Mouse (Mus musculus): ENCODE results near the gene Arl11.

Gene Arl11

DNA sequence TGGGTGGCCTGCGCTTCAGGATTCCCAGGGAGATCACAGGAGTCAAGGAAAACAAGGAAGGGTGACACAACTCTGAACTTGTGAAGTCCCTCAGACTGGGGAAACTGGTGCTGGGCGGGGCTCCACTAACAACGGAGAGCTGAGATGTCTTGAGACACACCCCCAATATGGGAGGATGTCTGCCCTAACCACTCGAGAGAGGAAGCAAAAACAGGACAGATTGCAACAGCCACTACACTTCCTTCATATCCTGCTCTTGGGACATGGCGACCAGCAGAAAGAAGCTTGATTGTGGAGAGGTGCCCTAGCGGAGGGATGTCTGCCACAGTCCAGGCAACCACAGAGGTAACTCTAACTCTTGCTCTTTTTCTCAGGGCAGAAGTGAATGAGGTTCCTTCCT is at the start of gene Arl11:
TSS of gene Arl11 (plus strand) at position 161 of the 400 bp plus-strand sequence.
- in situ Hi-C loops (cut with MboI; ENCODE audit: low pct_unique_long_range_greater_than_20kb in 1 of 2, low sequenced_read_pairs in 2 of 2, unreplicated experiment in 1 of 2), result no loop called here

GRCm38 (mm10) chr14:61267908-61268475 is 41.6 kb upstream of the Arl11 start:
- in situ Hi-C loops (cut with MboI; ENCODE audit: low pct_unique_long_range_greater_than_20kb in 1 of 2, low sequenced_read_pairs in 2 of 2, unreplicated experiment in 1 of 2), result no loop called here

GRCm38 (mm10) chr14:61274414-61275198 is 34.9 kb upstream of the Arl11 start:
- in situ Hi-C loops (cut with MboI; ENCODE audit: low pct_unique_long_range_greater_than_20kb in 1 of 2, low sequenced_read_pairs in 2 of 2, unreplicated experiment in 1 of 2), result no loop called here

- in situ Hi-C loops (cut with MboI; ENCODE audit: low pct_unique_long_range_greater_than_20kb in 1 of 2, low sequenced_read_pairs in 2 of 2, unreplicated experiment in 1 of 2), result no loop called here
Measured at GRCm38 (mm10) chr14:61277285-61277684, 32.3 kb upstream of the Arl11 start.

DNA sequence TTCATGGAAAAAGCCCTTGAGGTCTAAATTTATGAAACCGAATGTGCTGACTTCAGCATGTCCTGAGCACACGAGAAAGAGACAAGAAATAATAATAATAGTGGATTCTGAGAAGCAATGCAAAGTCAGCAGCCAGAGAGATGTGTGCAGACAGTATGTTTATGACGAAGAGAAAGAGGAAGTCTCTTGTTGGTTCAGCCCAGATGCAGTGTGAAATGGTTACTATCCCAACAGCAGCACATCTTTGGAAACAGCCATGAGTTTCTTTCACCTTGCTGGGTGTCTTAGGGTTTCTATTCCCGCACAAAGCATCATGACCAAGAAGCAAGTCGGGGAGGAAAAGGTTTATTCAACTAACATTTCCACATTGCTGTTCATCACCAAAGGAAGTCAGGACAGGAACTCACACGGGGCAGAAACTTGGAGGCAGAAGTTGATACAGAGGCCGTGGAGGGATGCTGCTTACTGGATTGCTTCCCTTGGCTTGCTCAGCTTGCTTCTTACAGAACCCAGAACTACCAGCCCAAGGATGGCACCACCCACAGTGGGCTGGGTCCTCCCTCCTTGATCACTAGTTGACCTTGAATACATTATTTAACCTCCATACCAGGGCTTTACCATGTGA is 30.8 kb upstream of the Arl11 start:
- in situ Hi-C loops (cut with MboI; ENCODE audit: low pct_unique_long_range_greater_than_20kb in 1 of 2, low sequenced_read_pairs in 2 of 2, unreplicated experiment in 1 of 2), result no loop called here

- in situ Hi-C loops (cut with MboI; ENCODE audit: low pct_unique_long_range_greater_than_20kb in 1 of 2, low sequenced_read_pairs in 2 of 2, unreplicated experiment in 1 of 2), result no loop called here
Measured at GRCm38 (mm10) chr14:61288606-61289286, 20.8 kb upstream of the Arl11 start.

DNA sequence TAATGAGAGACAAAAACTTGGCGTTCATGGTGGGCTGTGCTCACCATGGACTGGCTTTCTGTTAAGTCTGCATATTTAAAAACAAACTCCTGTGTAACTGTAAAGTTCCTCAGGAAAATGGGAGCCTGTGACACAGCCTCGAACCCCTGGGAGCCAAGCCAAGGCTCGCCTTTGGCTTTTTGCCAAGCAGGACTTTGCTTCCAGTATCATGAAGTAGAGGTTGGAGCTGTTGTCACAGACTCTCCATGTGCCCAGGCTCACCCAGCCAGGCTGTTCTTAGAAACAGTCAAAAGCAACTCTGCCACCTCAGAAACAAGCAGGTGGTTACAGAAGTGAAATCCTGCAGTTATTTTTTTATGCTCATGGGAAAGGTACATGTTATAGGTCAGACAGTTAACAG is 18.9 kb upstream of the Arl11 start:
- in situ Hi-C loops (cut with MboI; ENCODE audit: low pct_unique_long_range_greater_than_20kb in 1 of 2, low sequenced_read_pairs in 2 of 2, unreplicated experiment in 1 of 2), result loop anchor here in 1 of 2 experiments (10.0 kb wide), 1 partner anchor 496 kb away; no protein-coding TSS in a partner anchor

DNA sequence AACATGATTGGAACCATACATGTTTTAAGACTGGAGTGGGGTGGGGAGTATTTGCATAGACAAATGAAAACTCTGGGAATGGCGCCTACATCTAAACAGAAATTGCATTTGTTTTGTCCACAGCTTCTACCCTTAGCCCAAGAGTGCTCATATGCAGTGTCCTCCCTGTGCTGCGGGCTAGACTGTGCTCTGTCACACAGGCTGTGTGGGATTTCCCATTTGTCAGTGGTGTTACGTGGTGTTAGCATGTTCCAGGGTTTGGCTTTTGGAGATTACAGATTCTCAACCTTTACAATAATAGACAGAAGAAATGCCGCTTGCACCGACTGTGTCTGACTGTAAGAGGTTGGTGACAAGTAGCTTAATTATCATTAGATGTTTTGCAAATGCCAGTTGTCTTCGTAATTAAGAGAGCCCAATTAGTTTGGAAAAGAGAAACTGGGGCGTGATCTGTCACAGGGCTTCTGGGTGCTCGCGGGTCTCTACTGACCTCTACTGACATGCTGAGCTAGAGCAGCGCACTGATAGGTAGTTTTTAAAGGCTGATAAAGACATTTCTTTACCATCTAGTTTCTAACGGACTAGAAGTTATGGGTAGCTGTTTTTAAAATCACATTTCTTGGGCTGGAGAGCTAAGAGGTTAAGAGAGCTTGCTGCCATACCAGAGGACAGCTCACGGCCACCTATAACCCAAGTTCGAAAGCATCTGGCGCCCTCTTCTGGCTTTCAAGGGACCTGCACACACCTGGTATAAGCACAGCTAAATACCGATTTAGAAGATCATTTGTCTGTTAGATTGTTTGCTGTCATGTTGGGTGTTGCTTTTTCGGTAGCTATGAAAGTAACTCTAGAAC is 15.4 kb upstream of the Arl11 start:
- in situ Hi-C loops (cut with MboI; ENCODE audit: low pct_unique_long_range_greater_than_20kb in 1 of 2, low sequenced_read_pairs in 2 of 2, unreplicated experiment in 1 of 2), result loop anchor here in 1 of 2 experiments (10.0 kb wide), 1 partner anchor 499 kb away; no protein-coding TSS in a partner anchor

DNA sequence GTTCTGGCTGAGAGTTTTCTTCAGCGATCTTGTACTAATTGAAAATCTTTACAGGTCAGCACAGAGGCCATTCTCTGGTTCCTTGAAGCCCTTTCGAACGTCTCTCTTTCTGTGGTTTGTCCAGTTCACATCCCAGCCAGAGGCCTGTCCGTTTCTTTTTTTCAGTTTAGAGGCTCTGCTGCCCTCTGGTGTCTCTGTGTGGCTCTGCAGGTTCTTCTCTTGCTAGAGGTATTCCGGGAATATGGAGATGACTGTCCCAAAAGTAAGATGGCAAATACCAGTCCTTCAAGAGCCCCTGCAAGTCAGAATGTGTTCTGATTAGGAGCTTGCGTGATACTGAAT is 14.8 kb upstream of the Arl11 start:
- in situ Hi-C loops (cut with MboI; ENCODE audit: low pct_unique_long_range_greater_than_20kb in 1 of 2, low sequenced_read_pairs in 2 of 2, unreplicated experiment in 1 of 2), result loop anchor here in 1 of 2 experiments (10.0 kb wide), 1 partner anchor 500 kb away; no protein-coding TSS in a partner anchor

DNA sequence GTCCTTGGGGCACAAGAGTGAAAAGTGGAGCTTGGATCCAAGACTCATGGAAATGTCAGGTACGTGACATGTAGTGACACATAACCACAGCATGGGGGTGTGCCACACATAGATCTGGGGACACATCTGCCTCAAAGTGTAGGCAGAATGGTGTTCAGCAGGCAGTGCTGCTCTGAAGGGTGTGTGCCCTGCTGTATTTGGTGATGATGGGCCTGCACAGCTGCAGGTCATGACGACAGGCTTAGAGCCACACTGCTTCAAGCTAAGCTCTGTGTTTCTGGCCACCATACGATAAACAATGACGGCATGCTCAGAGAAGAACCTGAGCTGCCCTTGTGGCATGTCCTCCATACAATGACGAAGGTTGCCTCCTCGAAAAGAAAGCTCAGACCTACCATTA is 9.7 kb upstream of the Arl11 start:
- in situ Hi-C loops (cut with MboI; ENCODE audit: low pct_unique_long_range_greater_than_20kb in 1 of 2, low sequenced_read_pairs in 2 of 2, unreplicated experiment in 1 of 2), result loop anchor here in 1 of 2 experiments (10.0 kb wide), 1 partner anchor 505 kb away; no protein-coding TSS in a partner anchor

DNA sequence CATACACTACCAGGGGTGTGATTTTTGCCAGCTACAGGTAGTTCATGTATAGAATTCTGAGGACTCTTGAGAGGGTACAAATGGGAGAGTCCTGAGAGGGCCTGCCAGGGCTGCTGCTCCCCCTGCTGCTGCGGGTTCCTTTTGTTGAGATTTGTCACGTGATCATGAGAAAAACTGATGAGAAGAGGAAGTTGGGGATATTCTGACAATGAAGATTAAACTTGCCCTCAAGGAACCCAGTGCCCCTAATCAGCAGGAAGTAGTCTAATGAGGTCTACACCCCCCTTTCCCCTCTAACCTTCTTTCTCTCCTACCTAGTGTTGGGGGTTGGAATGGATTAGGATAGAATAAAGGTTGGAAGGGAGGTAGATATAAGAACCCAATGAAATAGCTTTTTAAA is 8.2 kb upstream of the Arl11 start:
- in situ Hi-C loops (cut with MboI; ENCODE audit: low pct_unique_long_range_greater_than_20kb in 1 of 2, low sequenced_read_pairs in 2 of 2, unreplicated experiment in 1 of 2), result no loop called here

DNA sequence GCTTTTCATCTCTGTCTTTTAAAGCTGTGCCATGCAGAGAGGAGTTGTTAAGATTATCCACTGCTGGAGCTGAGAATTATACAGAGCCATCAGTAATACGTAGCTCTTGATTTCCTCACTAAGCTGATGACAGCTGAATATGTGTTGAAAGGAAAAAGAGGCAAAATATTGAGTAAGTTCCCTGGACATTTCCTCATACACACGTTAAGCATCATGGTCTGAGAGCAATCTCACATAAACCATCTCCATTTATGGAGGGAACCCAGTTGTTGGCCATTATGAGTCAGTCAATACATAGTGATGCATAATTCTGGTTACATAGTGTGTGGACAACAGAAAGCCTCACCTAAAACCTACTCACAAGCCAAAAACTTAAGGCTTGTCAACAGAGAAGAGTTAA is 7.1 kb upstream of the Arl11 start:
- in situ Hi-C loops (cut with MboI; ENCODE audit: low pct_unique_long_range_greater_than_20kb in 1 of 2, low sequenced_read_pairs in 2 of 2, unreplicated experiment in 1 of 2), result no loop called here

DNA sequence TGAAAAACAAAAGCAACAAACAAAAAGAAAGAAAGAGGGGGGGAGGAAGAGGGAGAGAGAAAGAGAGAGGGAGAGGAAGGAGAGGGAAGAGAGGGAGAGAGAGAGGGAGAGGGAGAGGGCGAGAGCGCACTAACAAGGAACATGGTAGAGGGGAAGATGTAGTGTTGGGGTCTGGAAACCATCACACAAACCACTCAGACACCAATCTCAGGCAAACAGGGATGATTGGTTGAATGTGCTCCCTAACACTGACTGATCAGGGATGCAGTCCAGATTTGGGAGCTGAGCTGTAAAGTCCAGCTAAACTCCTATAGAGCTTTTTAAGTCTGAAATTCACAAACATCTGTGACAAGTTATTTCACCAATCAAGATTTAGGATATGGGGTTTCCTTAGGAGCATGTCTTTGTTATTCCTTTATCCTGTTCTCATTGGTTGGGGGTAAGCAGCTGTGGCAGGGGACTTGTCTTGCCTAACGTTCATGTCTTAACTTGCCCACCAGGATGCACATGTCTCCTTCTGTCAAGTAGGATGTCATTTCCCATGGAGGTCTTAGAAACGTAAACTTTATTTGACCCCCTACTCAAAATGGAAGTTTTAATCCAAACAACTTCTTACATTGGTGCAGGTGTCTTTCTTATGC is 5.5 kb upstream of the Arl11 start:
- in situ Hi-C loops (cut with MboI; ENCODE audit: low pct_unique_long_range_greater_than_20kb in 1 of 2, low sequenced_read_pairs in 2 of 2, unreplicated experiment in 1 of 2), result no loop called here

GRCm38 (mm10) chr14:61310036-61310772 is 651 bp downstream of the Arl11 start:
- in situ Hi-C loops (cut with MboI; ENCODE audit: low pct_unique_long_range_greater_than_20kb in 1 of 2, low sequenced_read_pairs in 2 of 2, unreplicated experiment in 1 of 2), result no loop called here

DNA sequence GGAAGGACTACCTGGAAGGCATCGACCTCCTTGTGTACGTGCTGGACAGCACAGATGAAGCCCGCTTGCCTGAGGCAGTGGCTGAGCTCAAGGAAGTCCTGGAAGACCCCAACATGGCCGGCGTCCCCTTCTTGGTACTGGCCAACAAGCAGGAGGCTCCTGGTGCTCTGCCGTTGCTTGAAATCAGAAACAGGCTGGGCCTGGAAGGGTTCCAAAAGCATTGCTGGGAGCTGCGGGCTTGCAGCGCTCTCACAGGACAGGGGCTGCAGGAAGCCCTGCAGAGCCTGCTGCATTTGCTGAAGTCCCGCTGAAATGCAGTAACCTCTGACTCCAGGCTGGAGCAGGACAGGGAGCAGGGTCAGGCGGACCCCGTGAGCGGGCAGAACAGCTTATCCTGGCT is 1.4 kb downstream of the Arl11 start:
- in situ Hi-C loops (cut with MboI; ENCODE audit: low pct_unique_long_range_greater_than_20kb in 1 of 2, low sequenced_read_pairs in 2 of 2, unreplicated experiment in 1 of 2), result no loop called here

DNA sequence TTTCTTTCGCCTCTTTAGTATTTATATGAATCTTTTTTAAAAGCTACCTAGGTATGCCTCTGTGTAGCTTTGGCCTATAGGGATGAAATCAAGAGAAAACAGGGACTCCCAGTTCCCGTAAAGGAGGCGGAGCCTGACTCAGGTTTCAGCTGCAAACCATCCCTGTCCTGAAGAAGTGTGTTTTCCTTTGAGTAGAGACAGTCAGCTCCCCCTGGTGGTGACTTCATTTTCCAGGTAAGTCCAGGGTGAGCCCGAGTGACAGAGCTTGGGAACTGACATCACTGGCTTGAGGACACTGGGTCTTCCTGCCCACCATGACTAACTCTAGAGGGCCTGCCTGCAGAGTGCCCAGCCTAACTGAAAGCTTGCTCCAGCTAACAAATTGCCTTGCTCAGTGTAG is 7.3 kb downstream of the Arl11 start:
- in situ Hi-C loops (cut with MboI; ENCODE audit: low pct_unique_long_range_greater_than_20kb in 1 of 2, low sequenced_read_pairs in 2 of 2, unreplicated experiment in 1 of 2), result no loop called here

- in situ Hi-C loops (cut with MboI; ENCODE audit: low pct_unique_long_range_greater_than_20kb in 1 of 2, low sequenced_read_pairs in 2 of 2, unreplicated experiment in 1 of 2), result no loop called here
Measured at GRCm38 (mm10) chr14:61320765-61321164, 11.2 kb downstream of the Arl11 start.
